Mouse (Mus musculus) heart, adult 2 months (tissue): ENCODE results near the gene Tas2r123.

Source experiments
- CTCF ChIP-seq: fragments of 200-600 bp; IDR thresholded peaks from 2 replicates; pipeline ENCODE4 v1.8.1; 2022; ENCODE audit warnings: antibody characterized with exemption, mild to moderate bottlenecking, moderate library complexity
- POLR2A ChIP-seq: fragments of 200-500 bp; IDR thresholded peaks from 2 replicates; pipeline ENCODE4 v1.6.1; 2011; ENCODE audit warnings: mild to moderate bottlenecking, low read depth, low read length, control low read depth; ENCODE audit not compliant: insufficient read depth

DNA sequence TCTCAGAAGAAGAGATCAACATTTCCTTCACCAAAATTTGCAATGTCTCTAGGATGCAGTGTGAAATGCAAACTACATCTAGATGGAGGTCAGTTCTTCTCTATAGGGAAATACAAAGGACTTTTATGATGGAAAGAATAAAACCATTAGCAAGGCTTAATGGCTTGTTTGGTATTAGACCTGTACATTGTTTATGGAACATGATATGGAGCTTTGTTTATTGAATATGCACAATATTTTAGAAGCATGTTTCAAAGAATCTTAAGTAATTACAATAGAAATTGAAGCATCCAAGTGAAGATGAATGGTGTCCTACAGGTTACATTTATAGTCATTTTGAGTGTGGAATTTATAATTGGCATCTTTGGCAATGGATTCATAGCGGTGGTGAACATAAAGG is 8.2 kb downstream of the Tas2r123 start, which contains the start of gene Tas2r116:
- no peak for TF ChIP-seq POLR2A
- TF ChIP-seq CTCF = no peak
